Mouse (Mus musculus) kidney, adult 2 months (tissue): Measurements from ENCODE around the gene Ap2a1.

Experiments used
- CTCF ChIP-seq: fragments of 200-500 bp; conservative IDR thresholded peaks from 2 replicates; pipeline ENCODE4 v1.5.1; 2011; ENCODE audit warnings: low read depth, mild to moderate bottlenecking, control low read depth, low read length, moderate library complexity, mixed read lengths; ENCODE audit not compliant: insufficient read depth, insufficient read length
- POLR2A ChIP-seq: fragments of 200-500 bp; IDR thresholded peaks from one replicate; pipeline ENCODE4 v1.6.1; 2011; ENCODE audit warnings: low read depth, low read length, control low read depth

DNA sequence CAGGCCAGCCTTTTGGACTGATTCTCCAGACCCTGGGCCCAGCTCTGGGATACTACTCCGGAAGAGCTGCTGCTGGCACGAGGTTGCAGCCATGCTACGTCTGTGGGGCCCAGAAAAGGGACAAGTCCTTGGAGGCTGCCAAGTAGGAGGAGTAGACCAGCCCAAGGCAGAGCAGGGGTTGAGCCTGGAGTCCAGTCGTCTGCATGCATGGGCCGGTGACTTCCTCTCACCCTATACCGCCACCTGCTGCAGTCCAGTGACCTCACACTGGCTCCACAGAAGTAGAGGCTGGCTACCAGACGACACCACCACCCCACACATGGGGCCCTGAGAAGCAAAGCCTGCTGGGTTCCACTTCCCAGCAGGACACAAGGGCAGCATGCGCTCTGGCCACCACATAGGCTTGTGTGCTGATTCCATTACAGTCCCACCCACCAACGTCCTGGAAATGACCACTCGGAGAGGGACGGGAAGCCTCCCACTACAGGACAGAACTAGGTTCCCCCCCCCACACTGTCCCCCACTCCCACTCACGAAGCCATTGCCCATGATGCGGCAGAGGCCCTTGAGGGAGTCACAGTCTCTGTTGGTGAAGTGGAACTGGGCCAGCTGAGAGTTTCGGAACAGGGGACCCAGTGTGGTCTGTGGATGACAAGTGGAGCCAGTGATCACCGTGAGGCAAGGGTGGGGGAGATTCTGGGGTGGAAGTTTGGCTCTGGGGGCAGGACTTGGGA lies 62.9 kb downstream of the Ap2a1 start:
- TF ChIP-seq POLR2A: no peak
- no peak; the same call in 1 of the 2 replicates for TF ChIP-seq CTCF
